Mouse (Mus musculus): ENCODE results near the gene Polr3gl. TPM values are rescaled to one million over a fixed set of nuclear protein-coding genes. Genes with fewer than 3 reads are reported as not detected.

Polr3gl gene
- polyA plus RNA-seq (2015; fragmentation: Nextera tagmentation; extraction: Ambion mirVana), result 26.4 and 29.8 TPM in 2 replicates

DNA sequence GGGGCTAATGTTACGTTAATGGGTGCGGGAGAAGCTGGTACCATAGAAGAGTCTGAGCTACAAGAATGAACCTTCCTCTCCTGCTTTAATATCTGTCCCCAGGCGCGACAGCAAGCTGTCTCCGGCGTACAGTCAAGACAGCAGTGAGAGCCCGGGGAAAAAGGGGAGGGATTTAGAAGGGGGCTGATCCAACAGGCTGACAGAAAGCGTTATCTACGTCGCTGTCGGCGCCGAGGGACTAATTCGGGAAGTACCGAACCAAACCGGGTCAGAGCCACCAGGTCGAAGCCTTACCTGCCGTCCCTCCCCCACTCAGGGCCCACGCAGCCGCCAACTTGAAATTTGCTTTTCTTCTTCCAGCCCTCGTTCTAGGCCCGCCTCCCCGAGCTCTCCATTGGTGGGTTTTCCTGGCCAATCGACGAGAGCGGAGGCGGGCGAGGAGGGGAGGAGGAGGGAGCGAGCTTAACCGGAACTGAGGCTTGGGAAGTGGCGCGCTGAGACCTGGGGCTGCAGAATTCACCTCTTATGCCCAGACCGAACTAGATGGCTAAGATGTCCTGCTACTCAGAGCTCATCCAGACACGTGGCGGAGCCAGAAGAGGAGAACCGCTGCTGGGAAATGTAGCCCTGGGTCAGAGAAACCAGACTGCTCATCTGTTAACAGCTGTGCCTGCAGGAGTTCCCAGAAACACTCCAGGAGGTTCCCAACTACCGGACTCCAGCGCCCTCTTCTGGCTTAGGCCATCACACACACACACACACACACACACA lies at the start of gene Polr3gl:
Polr3gl (minus strand) TSS at position 392 of the 771 bp plus-strand sequence.
- peaks cover 6% of the 10 kb centered on the region; the same call in 1 of the 2 replicates for H3K27me3 ChIP-seq (ENCODE audit: control insufficient read depth, insufficient read depth, low read length)
- H3K9me3 ChIP-seq (replicated peaks; ENCODE audit: control insufficient read depth, low read length), result no peaks in the 10 kb centered on the region
- 1% methylated on average over 38 of the region's 38 CpGs for WGBS
- H3K9ac ChIP-seq (ENCODE audit: low read length), result peak within 1 kb of the TSS; percentile 81
- H3K4me1 ChIP-seq (ENCODE audit: control insufficient read depth, insufficient read depth, low read length), result peaks cover 23% of the 10 kb centered on the region
- H3K27ac ChIP-seq (ENCODE audit: low read length), result peak within 1 kb of the TSS; percentile 88
- ATAC-seq (ENCODE audit: insufficient read depth, low FRiP score), result peak; percentile 90
- H3K36me3 ChIP-seq (ENCODE audit: control insufficient read depth, insufficient read depth, low read length), result no peaks in the 10 kb centered on the region; the same call in 1 of the 2 replicates
- peak within 1 kb of the TSS; percentile 80 for H3K4me3 ChIP-seq (replicated peaks; ENCODE audit: low read length)
- H3K4me2 ChIP-seq (ENCODE audit: low read depth, low read length), result peak within 1 kb of the TSS; percentile 97

DNA sequence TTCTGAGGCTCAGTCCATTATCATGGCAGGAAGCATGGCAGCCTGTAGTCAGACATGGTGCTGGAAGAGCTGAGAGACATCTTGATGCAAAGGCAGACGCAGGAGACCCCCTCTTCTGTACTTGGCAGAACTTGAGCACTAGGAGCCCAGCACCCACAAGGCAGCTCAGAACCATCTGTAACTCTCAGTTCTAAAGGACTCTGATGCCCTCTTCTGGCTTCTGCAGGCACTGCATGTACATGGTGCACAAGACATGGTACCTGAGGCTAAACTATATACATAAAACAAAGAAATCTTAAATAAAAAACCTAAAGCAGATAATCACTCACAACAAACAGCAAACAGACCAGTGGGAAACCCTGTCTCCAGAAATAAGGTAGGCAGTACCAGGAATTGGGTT lies 45.2 kb upstream of the Polr3gl start:
- Histone ChIP-seq H3K4me3 (replicated peaks; ENCODE audit: low read length) (no peak overlapping the region), H3K27ac (ENCODE audit: low read length) (no peak overlapping the region), H3K4me1 (ENCODE audit: control insufficient read depth, insufficient read depth, low read length) (peaks cover 16% of the 10 kb centered on the region; the same call in 1 of the 2 replicates), H3K4me2 (ENCODE audit: low read depth, low read length) (no peak overlapping the region), H3K9me3 (replicated peaks; ENCODE audit: control insufficient read depth, low read length) (no peaks in the 10 kb centered on the region), H3K36me3 (ENCODE audit: control insufficient read depth, insufficient read depth, low read length) (peaks cover 3% of the 10 kb centered on the region; the same call in 1 of the 2 replicates), H3K27me3 (ENCODE audit: control insufficient read depth, insufficient read depth, low read length) (no peaks in the 10 kb centered on the region), H3K9ac (ENCODE audit: low read length) (no peak overlapping the region)
- ATAC-seq (ENCODE audit: insufficient read depth, low FRiP score), result no peak
- WGBS, result 87% methylated on average over 1 of the region's 1 CpGs

DNA sequence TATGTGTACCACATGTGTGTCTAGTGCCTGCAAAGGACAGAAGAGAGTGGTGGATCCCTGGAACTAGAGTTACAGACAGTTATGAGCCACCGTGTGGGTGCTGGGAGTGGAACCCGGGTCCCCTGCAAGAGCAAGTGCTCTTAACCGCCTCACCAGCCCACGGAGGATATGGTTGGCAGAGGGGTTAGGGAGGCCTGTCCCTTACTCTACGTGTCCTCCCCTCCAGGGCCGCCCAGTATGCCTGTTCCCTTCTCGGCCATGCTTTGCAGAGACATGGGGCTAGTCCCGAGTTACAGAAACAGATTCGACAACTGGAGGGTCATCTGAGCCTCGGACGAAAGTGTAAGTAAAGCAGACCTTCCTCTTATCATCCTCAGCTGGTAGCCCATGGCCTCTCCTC lies 42.5 kb upstream of the Polr3gl start:
- H3K27ac ChIP-seq (ENCODE audit: low read length), result no peak overlapping the region
- no peaks in the 10 kb centered on the region for H3K27me3 ChIP-seq (ENCODE audit: control insufficient read depth, insufficient read depth, low read length)
- WGBS, result 65% methylated on average over 11 of the region's 11 CpGs
- peak overlapping the region; percentile 53 for H3K4me2 ChIP-seq (ENCODE audit: low read depth, low read length)
- peaks cover 6% of the 10 kb centered on the region; the same call in 1 of the 2 replicates for H3K36me3 ChIP-seq (ENCODE audit: control insufficient read depth, insufficient read depth, low read length)
- peak overlapping the region; percentile 96 for H3K9ac ChIP-seq (ENCODE audit: low read length)
- H3K9me3 ChIP-seq (replicated peaks; ENCODE audit: control insufficient read depth, low read length), result no peaks in the 10 kb centered on the region
- peaks cover 16% of the 10 kb centered on the region; the same call in 1 of the 2 replicates for H3K4me1 ChIP-seq (ENCODE audit: control insufficient read depth, insufficient read depth, low read length)
- peak overlapping the region; percentile 87 for H3K4me3 ChIP-seq (replicated peaks; ENCODE audit: low read length)
- no peak for ATAC-seq (ENCODE audit: insufficient read depth, low FRiP score)

DNA sequence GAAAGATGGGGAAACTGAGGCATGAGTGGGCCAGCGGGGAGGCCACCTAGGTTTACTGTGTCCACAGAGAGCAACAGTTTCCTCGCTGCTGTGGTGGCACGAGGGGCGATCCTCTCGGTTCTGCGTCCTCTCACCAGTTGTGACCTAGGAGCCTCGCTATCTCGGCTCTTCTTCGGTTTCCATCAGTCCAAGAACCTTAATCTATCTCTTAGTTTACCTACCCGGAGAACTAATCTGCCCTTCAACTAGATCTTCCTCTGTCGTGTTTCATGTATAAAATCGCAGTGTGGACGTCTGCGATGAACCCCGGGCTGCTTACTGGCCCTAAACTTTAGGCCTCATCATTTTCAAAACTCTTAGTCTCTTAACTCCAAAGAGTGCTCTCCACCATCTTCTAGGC lies 41.9 kb upstream of the Polr3gl start:
- Histone ChIP-seq H3K27me3 (ENCODE audit: control insufficient read depth, insufficient read depth, low read length) (no peaks in the 10 kb centered on the region), H3K4me1 (ENCODE audit: control insufficient read depth, insufficient read depth, low read length) (peaks cover 16% of the 10 kb centered on the region; the same call in 1 of the 2 replicates), H3K4me2 (ENCODE audit: low read depth, low read length) (peak overlapping the region; percentile 53), H3K27ac (ENCODE audit: low read length) (peak overlapping the region; percentile 84), H3K4me3 (replicated peaks; ENCODE audit: low read length) (peak overlapping the region; percentile 87), H3K36me3 (ENCODE audit: control insufficient read depth, insufficient read depth, low read length) (peaks cover 6% of the 10 kb centered on the region; the same call in 1 of the 2 replicates), H3K9me3 (replicated peaks; ENCODE audit: control insufficient read depth, low read length) (no peaks in the 10 kb centered on the region), H3K9ac (ENCODE audit: low read length) (peak overlapping the region; percentile 96)
- WGBS, result 9% methylated on average over 15 of the region's 15 CpGs
- ATAC-seq (ENCODE audit: insufficient read depth, low FRiP score), result no peak

DNA sequence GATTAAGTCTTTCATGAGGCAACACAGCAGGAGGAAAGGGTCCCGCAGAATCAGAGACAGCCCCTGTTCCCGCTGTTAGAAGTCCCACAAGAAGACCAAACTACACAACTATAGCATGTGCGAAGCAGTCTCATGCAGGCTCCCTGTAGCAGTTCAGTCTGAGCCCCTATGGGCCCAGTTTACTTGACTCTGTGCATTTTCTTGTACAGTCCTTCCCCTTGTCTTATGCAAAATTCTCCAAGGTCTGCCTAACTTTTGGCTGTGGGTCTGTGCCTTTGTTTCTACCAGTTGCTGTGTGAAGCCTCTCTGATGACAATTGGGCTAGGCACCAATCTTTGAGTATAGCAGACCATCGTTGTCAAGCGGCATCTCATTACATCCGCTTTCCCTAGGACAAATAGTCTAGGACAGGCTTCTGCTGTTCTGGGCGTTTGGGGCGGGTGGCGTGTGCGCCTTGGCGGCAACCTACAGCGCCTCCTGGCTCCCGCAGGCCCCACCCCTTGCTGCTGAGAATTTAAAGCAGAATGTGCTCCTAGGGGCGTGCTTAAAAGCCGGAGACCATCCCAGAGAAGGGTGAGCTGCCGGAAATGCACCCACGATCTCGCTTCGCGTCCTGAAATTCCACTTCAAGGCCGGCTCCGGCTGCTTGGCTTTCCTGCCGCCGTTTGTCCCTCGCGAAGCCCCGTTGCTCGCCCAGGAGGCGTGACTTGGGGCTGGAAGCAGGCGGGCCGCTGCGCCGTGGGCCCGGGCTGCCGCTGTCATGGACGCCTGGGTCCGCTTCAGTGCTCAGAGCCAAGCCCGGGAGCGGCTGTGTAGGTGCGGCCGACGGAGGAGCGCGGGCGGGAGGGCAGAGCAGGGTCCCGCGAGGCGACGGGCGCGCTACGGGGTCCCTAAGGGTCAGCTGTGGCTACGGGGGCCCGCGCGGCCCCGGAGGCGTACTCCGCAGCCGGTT lies 41.2 kb upstream of the Polr3gl start, which contains the start of the genes Pex11b and Gm42957:
Pex11b (plus strand) TSS at position 449 of the 952 bp plus-strand sequence.
Gm42957 (plus strand) TSS at position 547 of the 952 bp plus-strand sequence.
- ATAC-seq (ENCODE audit: insufficient read depth, low FRiP score), result peak; percentile 92
- Histone ChIP-seq H3K4me1 (ENCODE audit: control insufficient read depth, insufficient read depth, low read length) (peaks cover 20% of the 10 kb centered on the region), H3K27ac (ENCODE audit: low read length) (peak within 1 kb of the TSS; percentile 84), H3K9me3 (replicated peaks; ENCODE audit: control insufficient read depth, low read length) (no peaks in the 10 kb centered on the region), H3K4me2 (ENCODE audit: low read depth, low read length) (peak within 1 kb of the TSS; percentile 53), H3K4me3 (replicated peaks; ENCODE audit: low read length) (peak within 1 kb of the TSS; percentile 87), H3K36me3 (ENCODE audit: control insufficient read depth, insufficient read depth, low read length) (peaks cover 6% of the 10 kb centered on the region; the same call in 1 of the 2 replicates), H3K27me3 (ENCODE audit: control insufficient read depth, insufficient read depth, low read length) (no peaks in the 10 kb centered on the region), H3K9ac (ENCODE audit: low read length) (peak within 1 kb of the TSS; percentile 96)
- 2% methylated on average over 60 of the region's 60 CpGs for WGBS

DNA sequence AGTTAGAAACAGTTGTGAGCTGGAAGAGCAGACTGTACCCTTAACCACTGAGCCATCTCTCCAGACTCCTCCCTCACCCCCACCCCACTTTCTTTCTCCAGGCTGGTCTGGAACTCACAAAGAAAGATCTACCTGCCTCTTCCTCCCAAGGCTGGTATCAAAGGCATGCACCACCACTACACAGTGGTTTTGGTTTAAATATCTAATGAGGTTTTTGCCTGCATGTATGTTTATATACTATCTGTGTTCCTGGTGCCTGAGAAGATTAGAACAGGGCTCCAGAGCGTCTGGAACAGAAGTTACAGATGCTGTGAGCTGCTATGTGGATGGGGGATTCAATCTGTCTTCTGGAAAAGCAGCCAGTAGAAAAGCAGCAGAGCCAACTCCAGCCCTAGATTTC lies 40.0 kb upstream of the Polr3gl start:
- H3K4me3 ChIP-seq (replicated peaks; ENCODE audit: low read length), result no peak overlapping the region
- no peak overlapping the region for H3K4me2 ChIP-seq (ENCODE audit: low read depth, low read length)
- H3K4me1 ChIP-seq (ENCODE audit: control insufficient read depth, insufficient read depth, low read length), result peaks cover 20% of the 10 kb centered on the region
- WGBS, result 72% methylated on average over 1 of the region's 1 CpGs
- ATAC-seq (ENCODE audit: insufficient read depth, low FRiP score), result no peak
- no peak overlapping the region for H3K9ac ChIP-seq (ENCODE audit: low read length)
- H3K27ac ChIP-seq (ENCODE audit: low read length), result no peak overlapping the region
- H3K36me3 ChIP-seq (ENCODE audit: control insufficient read depth, insufficient read depth, low read length), result peaks cover 6% of the 10 kb centered on the region; the same call in 1 of the 2 replicates
- H3K27me3 ChIP-seq (ENCODE audit: control insufficient read depth, insufficient read depth, low read length), result no peaks in the 10 kb centered on the region
- H3K9me3 ChIP-seq (replicated peaks; ENCODE audit: control insufficient read depth, low read length), result no peaks in the 10 kb centered on the region

DNA sequence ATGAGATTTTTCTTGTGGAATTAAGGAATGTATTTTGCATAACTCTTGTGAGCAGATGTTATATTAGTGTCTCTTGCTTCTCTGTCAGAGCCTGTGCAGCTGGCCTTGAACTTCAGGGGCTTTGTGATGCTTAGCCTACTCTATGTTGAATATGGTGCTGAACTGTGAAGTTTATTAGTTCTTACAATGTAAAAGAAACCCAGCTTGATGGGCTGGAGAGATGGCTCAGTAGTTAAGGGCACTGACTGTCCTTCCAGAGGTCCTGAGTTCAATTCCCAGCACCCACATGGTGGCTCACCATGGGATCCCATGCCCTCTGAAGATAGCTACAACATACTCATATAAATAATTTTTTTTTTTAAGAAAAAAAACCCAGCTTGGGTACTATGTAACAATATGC lies 38.1 kb upstream of the Polr3gl start:
- Histone ChIP-seq H3K4me3 (replicated peaks; ENCODE audit: low read length) (no peak overlapping the region), H3K36me3 (ENCODE audit: control insufficient read depth, insufficient read depth, low read length) (peaks cover 6% of the 10 kb centered on the region; the same call in 1 of the 2 replicates), H3K27ac (ENCODE audit: low read length) (no peak overlapping the region), H3K9ac (ENCODE audit: low read length) (no peak overlapping the region), H3K4me1 (ENCODE audit: control insufficient read depth, insufficient read depth, low read length) (peaks cover 20% of the 10 kb centered on the region), H3K9me3 (replicated peaks; ENCODE audit: control insufficient read depth, low read length) (no peaks in the 10 kb centered on the region), H3K4me2 (ENCODE audit: low read depth, low read length) (no peak overlapping the region), H3K27me3 (ENCODE audit: control insufficient read depth, insufficient read depth, low read length) (no peaks in the 10 kb centered on the region)
- ATAC-seq (ENCODE audit: insufficient read depth, low FRiP score), result no peak

DNA sequence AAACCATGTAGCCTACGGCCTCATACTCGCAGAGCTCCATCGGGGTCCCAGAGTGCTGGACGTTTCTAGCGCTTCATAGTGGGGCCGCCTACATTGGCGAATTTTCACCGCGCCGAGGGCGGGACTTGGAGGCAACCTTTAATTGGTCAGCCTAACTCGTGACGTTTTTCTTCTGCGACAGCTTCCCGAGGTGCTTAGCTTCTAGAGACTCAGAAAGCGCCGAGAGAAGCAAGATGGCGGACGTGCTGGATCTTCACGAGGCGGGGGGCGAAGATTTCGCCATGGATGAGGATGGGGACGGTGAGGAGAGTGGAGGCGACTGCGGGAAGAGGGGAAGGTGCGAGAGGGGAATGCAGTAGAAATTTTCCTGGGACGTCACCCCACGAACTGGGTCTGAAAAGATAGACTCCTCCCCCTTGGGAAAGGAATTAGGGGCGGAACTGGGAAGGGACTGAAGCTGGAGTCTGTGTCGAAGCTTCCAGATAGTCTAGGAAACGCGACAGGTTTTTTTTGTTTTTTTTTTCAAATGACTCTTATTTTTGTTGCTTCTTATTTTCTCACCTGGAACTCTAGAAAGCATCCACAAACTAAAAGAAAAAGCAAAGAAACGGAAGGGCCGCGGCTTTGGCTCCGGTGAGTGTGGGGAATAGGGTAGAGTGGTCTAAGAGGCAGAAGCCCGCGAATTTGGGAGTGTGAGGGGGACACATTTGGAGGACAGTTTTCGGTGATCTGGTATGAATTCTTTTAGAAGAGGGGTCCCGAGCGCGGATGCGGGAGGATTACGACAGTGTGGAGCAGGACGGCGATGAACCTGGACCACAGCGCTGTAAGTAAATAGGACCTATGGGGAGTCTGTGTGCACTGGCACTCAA lies 36.0 kb upstream of the Polr3gl start, which contains the start of gene Rbm8a:
Rbm8a (plus strand) TSS at position 205 of the 872 bp plus-strand sequence.
- 1% methylated on average over 48 of the region's 48 CpGs for WGBS
- peak within 1 kb of the TSS; percentile 81 for H3K27ac ChIP-seq (ENCODE audit: low read length)
- H3K36me3 ChIP-seq (ENCODE audit: control insufficient read depth, insufficient read depth, low read length), result peaks cover 6% of the 10 kb centered on the region; the same call in 1 of the 2 replicates
- H3K4me2 ChIP-seq (ENCODE audit: low read depth, low read length), result peak within 1 kb of the TSS; percentile 88
- H3K4me3 ChIP-seq (replicated peaks; ENCODE audit: low read length), result peak within 1 kb of the TSS; percentile 85
- peak within 1 kb of the TSS; percentile 82 for H3K9ac ChIP-seq (ENCODE audit: low read length)
- peak; percentile 97 for ATAC-seq (ENCODE audit: insufficient read depth, low FRiP score)
- H3K9me3 ChIP-seq (replicated peaks; ENCODE audit: control insufficient read depth, low read length), result no peaks in the 10 kb centered on the region
- peaks cover 12% of the 10 kb centered on the region for H3K4me1 ChIP-seq (ENCODE audit: control insufficient read depth, insufficient read depth, low read length)
- no peaks in the 10 kb centered on the region for H3K27me3 ChIP-seq (ENCODE audit: control insufficient read depth, insufficient read depth, low read length)
